Mouse (Mus musculus) B cell, adult 2 months (primary cell): Measurements from ENCODE around the gene 4930595D18Rik.

Source experiments
- DNase-seq, 2 experiments: peaks; one replicate each; pipeline ENCODE4 v3.0.0; 2022

The 4930595D18Rik gene

GRCm38 (mm10) chr12:111184476-111184875 lies at the start of gene 4930595D18Rik:
4930595D18Rik (minus strand) TSS chr12:111184491.
- DNase-seq: no peak

DNA sequence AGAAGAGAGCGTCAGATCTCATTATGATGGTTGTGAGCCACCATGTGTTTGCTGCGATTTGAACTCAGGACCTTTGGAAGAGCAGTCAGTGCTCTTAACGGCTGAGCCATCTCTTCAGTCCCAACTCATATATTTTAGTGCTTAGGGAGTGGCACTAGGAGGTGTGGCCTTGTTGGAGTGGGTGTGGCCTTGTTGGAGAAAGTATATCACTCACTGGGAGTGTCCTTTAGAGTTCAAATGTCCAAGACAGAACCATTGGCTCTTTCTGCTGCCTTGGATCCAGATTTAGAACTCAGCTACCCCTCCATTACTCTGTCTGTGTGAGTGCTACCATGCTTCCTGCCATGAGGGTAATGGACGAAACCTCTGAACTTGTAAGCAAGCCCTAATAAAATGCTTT lies 49.5 kb upstream of the 4930595D18Rik start:
- DNase-seq: no peak

GRCm38 (mm10) chr12:111230793-111231192 lies 46.5 kb upstream of the 4930595D18Rik start:
- DNase-seq: no peak

DNA sequence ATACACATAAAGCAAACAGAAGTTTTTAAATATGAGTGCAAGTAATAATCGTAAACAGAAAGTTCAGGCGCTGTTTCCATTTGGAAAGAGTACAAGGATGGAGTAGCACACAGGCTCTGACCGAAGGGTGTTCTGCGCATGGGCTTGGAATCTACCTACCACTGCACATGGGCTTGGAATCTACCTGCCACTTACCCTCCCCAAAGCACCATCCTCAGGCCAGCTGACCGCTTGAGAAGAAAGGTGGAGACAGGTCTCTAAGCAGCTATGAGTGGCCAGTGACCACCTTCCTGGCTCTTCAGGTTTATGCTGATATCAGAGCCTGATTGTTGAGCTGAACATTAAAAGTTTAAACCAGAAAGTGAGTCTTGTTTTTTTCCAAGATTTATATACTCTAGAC lies 44.2 kb upstream of the 4930595D18Rik start:
- DNase-seq: no peak

DNA sequence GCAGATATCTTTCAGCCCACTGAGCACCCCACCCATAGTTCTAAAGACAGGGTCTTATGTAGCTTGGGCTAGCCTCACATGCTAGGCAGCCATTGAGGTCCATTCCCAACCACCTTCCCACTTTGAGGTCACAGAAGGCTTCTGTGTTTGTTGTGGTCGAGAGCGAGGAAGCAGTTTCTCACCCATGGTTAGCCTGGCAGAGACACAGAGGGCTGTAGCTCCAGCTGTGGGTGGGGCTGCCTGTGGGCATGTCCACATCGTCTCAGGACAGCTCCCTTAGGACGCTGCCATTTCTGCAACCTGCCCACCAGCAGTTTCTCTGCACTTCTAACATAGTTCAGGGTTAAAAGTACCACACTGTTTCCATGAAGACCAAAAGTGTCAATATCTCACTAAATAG lies 43.1 kb upstream of the 4930595D18Rik start:
- DNase-seq: no peak

DNA sequence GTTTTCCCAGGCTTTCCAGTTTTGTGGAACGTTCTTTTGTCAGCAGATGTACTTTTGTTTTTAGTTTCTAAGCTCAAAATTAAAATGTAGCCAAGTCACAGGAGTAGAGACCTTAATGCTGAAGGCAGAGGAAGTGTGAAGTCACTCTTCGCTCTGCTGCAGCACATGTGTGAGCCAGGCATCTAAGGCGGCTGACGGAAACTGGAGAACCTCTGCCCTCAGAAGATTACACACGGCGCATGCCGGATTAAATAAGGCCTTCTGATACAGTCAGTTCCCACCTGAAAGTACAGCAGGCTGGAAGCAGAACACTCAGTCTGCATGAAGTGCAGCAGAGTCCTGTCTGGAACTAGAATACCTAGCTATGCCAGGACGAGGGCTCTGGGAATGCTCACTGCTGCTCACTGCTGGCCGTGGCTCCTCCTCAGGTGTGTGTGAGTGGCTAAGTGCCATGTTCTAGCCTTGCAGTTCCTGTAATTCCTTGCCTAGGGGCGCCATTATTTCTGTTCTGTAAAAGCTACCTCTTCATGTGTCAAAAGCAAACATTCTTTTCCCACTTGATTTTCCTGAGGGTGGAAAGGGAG lies 41.0 kb upstream of the 4930595D18Rik start:
- DNase-seq: no peak

DNA sequence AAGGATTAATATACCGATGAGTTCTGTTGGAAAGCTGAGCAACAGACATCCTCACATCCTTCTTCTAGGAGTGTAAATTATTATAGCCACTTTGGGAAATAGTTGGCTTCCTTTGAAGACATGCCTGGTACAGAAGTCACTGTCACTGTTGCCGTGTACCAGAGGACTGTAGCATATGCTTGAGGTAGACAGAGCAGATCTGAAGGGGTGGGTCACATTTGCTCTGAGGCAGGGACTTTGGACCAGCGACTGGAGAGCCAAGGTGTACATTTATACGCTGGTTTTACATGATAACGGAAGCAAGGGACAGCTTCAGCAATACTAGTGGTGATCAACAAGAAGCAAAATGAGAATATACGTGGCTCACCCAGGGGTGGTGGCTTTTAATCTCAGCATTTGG lies 34.6 kb upstream of the 4930595D18Rik start:
- no peak for DNase-seq

- DNase-seq: no peak
Observed at GRCm38 (mm10) chr12:111211729-111212128, 27.4 kb upstream of the 4930595D18Rik start.

DNA sequence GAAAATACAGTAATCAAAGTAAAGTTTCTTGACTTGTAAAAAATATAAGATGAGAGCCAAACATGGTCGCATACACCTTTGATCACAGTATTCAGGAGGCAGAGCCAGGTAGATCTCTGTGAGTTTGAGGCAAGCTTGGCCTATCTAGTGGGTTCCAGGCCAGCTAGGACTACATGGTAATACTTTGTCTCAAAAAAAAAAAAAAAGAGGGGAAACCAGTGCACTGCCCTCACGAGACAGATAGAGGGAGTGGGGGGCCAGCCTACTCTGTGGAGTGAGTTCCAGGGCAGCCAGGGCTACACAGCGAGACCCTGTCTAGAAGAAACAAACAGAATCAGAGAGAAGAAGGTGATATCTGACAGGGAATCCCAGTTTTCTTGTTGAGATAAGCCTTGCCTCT lies 23.4 kb upstream of the 4930595D18Rik start:
- no peak for DNase-seq

- no peak for DNase-seq
Observed at GRCm38 (mm10) chr12:111203945-111204344, 19.7 kb upstream of the 4930595D18Rik start.

DNA sequence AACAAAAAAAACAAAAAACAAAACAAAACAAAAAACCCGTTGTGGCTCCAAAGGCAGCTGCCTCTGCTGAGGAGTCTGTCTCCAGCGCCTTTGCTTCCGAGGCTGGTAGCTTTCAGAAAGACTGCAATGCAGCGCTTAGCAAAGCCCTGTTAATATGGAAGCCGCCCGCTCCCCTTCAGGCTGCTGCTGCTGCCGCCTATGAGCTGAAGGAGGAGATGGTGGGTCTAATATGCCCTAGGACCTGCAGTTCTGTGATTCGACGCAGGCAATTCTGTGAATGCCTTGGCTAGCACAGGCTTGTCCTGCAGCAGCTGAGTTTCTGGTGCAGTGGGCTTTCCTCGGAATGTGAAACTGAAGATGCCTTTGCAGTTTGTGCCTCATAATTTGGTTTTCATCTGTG lies 18.8 kb upstream of the 4930595D18Rik start:
- DNase-seq: no peak

- no peak for DNase-seq
Observed at GRCm38 (mm10) chr12:111196548-111196947, 12.3 kb upstream of the 4930595D18Rik start.

GRCm38 (mm10) chr12:111193331-111193730 lies 9.0 kb upstream of the 4930595D18Rik start:
- DNase-seq: no peak

- no peak for DNase-seq
Observed at GRCm38 (mm10) chr12:111192777-111193176, 8.5 kb upstream of the 4930595D18Rik start.

DNA sequence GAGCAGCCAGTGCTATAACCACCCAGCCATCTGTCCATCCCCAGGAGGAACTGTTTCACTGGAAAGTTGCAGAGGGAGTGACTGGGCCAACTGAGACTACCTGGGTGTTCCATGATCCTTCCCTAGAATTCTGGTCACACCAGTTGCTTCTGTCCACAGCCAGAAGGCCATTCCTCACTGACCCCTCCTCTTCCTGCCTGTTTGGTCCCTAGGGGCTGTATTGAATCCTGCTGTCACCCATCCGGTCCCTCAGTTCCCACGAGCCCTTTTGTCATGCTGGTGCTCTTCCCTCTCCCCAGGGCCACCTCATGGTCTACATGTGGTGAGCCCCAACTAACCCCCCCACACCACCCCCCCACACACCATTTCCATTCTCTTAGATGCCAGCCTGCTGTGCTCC lies 6.6 kb upstream of the 4930595D18Rik start:
- DNase-seq: no peak

GRCm38 (mm10) chr12:111190355-111190754 lies 6.1 kb upstream of the 4930595D18Rik start:
- DNase-seq: no peak

- DNase-seq: no peak
Observed at GRCm38 (mm10) chr12:111188295-111188694, 4.0 kb upstream of the 4930595D18Rik start.

- DNase-seq: no peak
Observed at GRCm38 (mm10) chr12:111186986-111187385, 2.7 kb upstream of the 4930595D18Rik start.

- DNase-seq: no peak
Observed at GRCm38 (mm10) chr12:111182378-111182777, 1.9 kb downstream of the 4930595D18Rik start.

- DNase-seq: no peak
Observed at GRCm38 (mm10) chr12:111181848-111182247, 2.4 kb downstream of the 4930595D18Rik start.

- DNase-seq: no peak
Observed at GRCm38 (mm10) chr12:111178772-111179171, 5.5 kb downstream of the 4930595D18Rik start.

GRCm38 (mm10) chr12:111168891-111169290 lies 15.4 kb downstream of the 4930595D18Rik start:
- no peak for DNase-seq

DNA sequence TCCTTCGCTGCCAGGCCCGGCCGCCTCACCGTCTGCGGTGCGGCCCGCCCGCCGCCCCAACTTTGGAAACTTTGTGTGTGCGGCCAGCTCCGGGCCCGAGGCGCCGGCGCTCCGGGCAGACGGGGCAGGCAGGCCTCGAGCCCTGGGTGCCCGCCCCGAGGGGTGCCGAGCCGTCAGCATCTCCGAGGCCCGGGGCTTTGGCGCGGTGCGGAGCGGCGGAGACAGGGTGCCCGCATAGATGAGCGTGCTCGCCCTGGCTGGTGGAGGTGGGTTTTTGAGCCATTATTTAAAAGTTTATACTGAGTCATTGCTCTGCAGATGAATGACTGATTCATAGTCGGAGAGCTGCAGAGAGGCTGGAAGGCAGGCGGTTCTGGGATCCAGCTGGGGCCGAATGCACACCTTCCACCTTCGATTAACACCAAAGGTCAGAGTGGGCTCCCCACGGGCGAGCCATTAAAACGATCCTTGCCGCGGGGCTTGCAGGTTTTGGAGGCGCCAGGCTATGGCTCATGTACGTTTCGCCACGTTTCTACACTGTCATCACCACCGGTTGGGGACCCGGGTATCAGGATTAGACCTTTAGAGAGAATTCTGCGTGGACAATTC lies 17.5 kb downstream of the 4930595D18Rik start:
- DNase-seq: peak in 1 of 2 experiments; percentile 57

GRCm38 (mm10) chr12:111165831-111166591 lies 18.3 kb downstream of the 4930595D18Rik start, which contains the start of gene Traf3:
Traf3 (plus strand) TSS chr12:111166370.
- peak; percentile 86 to 89 for DNase-seq
